Mouse (Mus musculus) kidney, postnatal 4 days (tissue): ENCODE results near the gene Gkn3.

Experiments used
- DNase-seq, 2 experiments: peaks; one replicate each; pipeline ENCODE4 v3.0.0; 2021; ENCODE audit warnings: mixed read lengths in 2 of 2

Gene Gkn3

GRCm38 (mm10) chr6:87388877-87389276 is at the start of gene Gkn3:
Gene Gkn3, minus strand, starts transcription at chr6:87388935.
- DNase-seq = no peak

- DNase-seq = no peak
These were observed 48.0 kb upstream of the Gkn3 start for GRCm38 (mm10) chr6:87436745-87437144.

- no peak for DNase-seq
These were observed 47.1 kb upstream of the Gkn3 start for GRCm38 (mm10) chr6:87435791-87436190.

- DNase-seq = no peak
These were observed 39.8 kb upstream of the Gkn3 start, which contains the start of gene Bmp10 for GRCm38 (mm10) chr6:87428487-87429044. Gene Bmp10, plus strand, starts transcription at chr6:87428994.

GRCm38 (mm10) chr6:87427616-87428015 is 38.9 kb upstream of the Gkn3 start:
- no peak for DNase-seq

GRCm38 (mm10) chr6:87426954-87427353 is 38.2 kb upstream of the Gkn3 start:
- no peak for DNase-seq

- peak; percentile 55 to 63 for DNase-seq
These were observed 35.5 kb upstream of the Gkn3 start for GRCm38 (mm10) chr6:87424037-87424816.

- DNase-seq = no peak
These were observed 33.6 kb upstream of the Gkn3 start for GRCm38 (mm10) chr6:87422304-87422703.

- DNase-seq = no peak
These were observed 23.3 kb upstream of the Gkn3 start for GRCm38 (mm10) chr6:87412011-87412410.

- no peak for DNase-seq
These were observed 12.7 kb upstream of the Gkn3 start for GRCm38 (mm10) chr6:87401456-87401855.

GRCm38 (mm10) chr6:87399886-87400566 is 11.3 kb upstream of the Gkn3 start:
- DNase-seq = no peak

- peak; percentile 89 for DNase-seq
These were observed 10.4 kb upstream of the Gkn3 start for GRCm38 (mm10) chr6:87399137-87399536.

- peak; percentile 35 to 60 for DNase-seq
These were observed 6.0 kb upstream of the Gkn3 start for GRCm38 (mm10) chr6:87394783-87395182.

GRCm38 (mm10) chr6:87393466-87394205 is 4.9 kb upstream of the Gkn3 start:
- peak; percentile 18 to 52 for DNase-seq

GRCm38 (mm10) chr6:87389455-87389989 is 787 bp upstream of the Gkn3 start:
- no peak for DNase-seq

GRCm38 (mm10) chr6:87386681-87387080 is 2.1 kb downstream of the Gkn3 start:
- no peak for DNase-seq

GRCm38 (mm10) chr6:87386203-87386602 is 2.5 kb downstream of the Gkn3 start:
- DNase-seq = peak; percentile 77 to 80

- DNase-seq = peak in 1 of 2 experiments; percentile 23
These were observed 4.0 kb downstream of the Gkn3 start for GRCm38 (mm10) chr6:87384761-87385160.

- DNase-seq = peak; percentile 46 to 62
These were observed 4.6 kb downstream of the Gkn3 start for GRCm38 (mm10) chr6:87383926-87384691.

- no peak for DNase-seq
These were observed 15.7 kb downstream of the Gkn3 start, which contains the start of gene Gkn2 for GRCm38 (mm10) chr6:87373057-87373456. Gene Gkn2, plus strand, starts transcription at chr6:87373357.

GRCm38 (mm10) chr6:87369223-87369622 is 19.5 kb downstream of the Gkn3 start:
- DNase-seq = no peak

- no peak for DNase-seq
These were observed 34.3 kb downstream of the Gkn3 start for GRCm38 (mm10) chr6:87354441-87354840.
